Mouse (Mus musculus): Measurements from ENCODE around the gene Cd3eap.

Cd3eap gene

DNA sequence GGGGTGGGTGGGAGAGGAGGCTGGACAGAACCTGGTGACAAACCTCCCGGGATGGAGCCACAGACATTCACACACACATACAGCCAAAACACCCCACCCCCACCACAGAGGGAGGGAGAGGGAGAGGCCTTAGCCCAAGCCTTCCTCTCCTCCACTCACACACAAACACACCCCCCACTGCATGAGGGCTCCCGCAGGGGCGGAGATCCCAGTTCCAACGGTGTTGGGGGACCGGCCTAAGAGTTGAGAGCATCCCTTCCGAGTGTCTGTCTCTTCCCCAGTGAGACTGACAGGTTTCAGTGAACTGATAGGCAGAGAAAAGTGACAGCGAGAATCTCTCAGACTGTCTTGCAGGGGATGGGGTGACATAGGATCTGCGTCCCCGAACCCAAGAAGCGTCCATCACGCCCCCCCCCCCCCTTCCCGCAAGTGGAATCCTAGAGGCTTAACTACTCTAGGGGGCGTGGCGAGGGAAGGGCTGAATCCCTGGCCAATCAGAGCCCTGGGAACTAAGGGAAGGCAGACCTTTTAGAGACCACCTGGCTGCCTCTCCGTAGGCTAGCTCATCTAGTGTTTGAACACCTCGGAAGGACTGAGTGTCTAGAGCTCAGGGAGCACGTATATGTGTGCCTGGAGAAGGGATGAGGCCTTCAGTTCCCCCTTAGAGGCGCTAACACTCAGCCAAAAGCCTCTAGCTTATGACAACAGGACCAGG lies 51.4 kb downstream of the Cd3eap start:
- no peak for DNase-seq (ENCODE audit: low spot score)

DNA sequence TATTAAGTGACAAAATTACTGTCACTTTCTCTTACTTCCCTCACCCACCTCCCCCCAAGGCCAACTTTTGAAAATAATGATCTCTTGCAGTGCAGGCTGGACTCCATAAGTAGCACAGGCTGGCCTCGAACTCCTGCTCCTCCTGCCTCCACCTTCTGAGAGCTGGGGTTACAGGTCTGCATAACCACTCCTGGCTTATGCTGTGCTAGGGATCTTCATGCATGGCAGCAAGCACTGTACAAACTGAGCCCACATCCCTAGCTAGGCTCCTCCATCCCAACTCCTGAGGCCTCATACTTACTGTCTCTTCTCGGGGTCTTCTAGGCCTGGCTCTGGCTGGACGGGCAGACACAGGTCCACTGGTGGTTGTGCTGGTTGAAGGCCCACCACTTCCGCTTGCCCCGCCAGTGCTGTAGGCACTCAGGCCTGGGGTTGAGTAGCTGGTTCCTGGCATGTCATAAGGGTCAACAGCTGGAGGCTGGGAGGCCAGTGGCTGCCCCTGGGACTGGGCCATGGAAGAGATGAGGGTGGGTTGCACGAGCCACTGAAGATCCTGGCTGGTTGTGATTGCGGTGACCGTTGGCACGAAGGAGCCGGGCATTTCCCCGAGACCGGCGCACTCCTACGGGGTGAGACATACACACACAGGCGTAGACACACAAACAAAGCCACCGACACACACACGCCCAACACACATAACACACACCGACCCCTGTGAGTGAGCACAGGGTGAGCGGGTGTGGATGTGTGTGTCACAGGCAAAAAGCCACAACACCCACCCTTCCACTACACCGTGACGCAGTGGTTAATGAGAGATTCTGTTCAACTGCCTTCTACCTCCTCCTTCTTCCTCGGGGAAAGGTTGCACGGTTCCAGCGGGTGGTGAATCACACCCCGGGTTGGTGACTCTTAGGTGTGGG lies 52.2 kb downstream of the Cd3eap start:
- DNase-seq (ENCODE audit: low spot score), result no peak

All from ovary, postnatal 10 days (tissue).